Mouse (Mus musculus) kidney, adult 2 months (tissue): Measurements from ENCODE around the gene Cnst. TPM values are rescaled to one million over a fixed set of nuclear protein-coding genes. Genes with fewer than 3 reads are reported as not detected.

Experiments used
- DNase-seq: peaks from one replicate; pipeline ENCODE4 v3.0.0; 2021
- H3K27ac ChIP-seq: fragments of 200-500 bp; 2 replicates; pipeline ENCODE4 v1.5.1; 2012; ENCODE audit warnings: low read depth, low read length, control low read depth, inconsistent platforms; ENCODE audit not compliant: insufficient read depth
- H3K27me3 ChIP-seq: fragments of 200-500 bp; replicated peaks from 2 replicates; pipeline ENCODE4 v1.6.1; 2012; ENCODE audit warnings: mild to moderate bottlenecking, moderate library complexity, low read length, inconsistent platforms; ENCODE audit not compliant: control insufficient read depth, insufficient read depth
- H3K36me3 ChIP-seq: fragments of 200-500 bp; 2 replicates; pipeline ENCODE4 v1.6.1; 2012; ENCODE audit warnings: mild to moderate bottlenecking, moderate library complexity, low read length, inconsistent platforms; ENCODE audit not compliant: control insufficient read depth, insufficient read depth
- H3K4me1 ChIP-seq: fragments of 200-500 bp; 2 replicates; pipeline ENCODE4 v1.6.1; 2011; ENCODE audit warnings: low read length; ENCODE audit not compliant: control insufficient read depth, insufficient read depth
- H3K4me3 ChIP-seq: fragments of 200-500 bp; 2 replicates; pipeline ENCODE4 v1.5.1; 2011; ENCODE audit warnings: mild to moderate bottlenecking, low read depth, low read length, control low read depth; ENCODE audit not compliant: insufficient read depth
- CTCF ChIP-seq: fragments of 200-500 bp; conservative IDR thresholded peaks from 2 replicates; pipeline ENCODE4 v1.5.1; 2011; ENCODE audit warnings: low read depth, mild to moderate bottlenecking, control low read depth, low read length, moderate library complexity, mixed read lengths; ENCODE audit not compliant: insufficient read depth, insufficient read length
- POLR2A ChIP-seq: fragments of 200-500 bp; IDR thresholded peaks from one replicate; pipeline ENCODE4 v1.6.1; 2011; ENCODE audit warnings: low read depth, low read length, control low read depth
- WGBS: fragments of 180-500 bp; shearing (Covaris S2); methylation state at CpG from one replicate; pipeline ENCODE4 v1.1.7; 2018; 5-methylcytosine and 5-hydroxymethylcytosine counted together
- polyA plus RNA-seq: library from polyadenylated mRNA; depleted of rRNA; stranded (reverse); fragments of >200 nt; gene quantifications from 2 replicates; pipeline ENCODE4 v1.2.3, GENCODE M21; 2012

The Cnst gene
- polyA plus RNA-seq, 1 experiment: 11.1 TPM

DNA sequence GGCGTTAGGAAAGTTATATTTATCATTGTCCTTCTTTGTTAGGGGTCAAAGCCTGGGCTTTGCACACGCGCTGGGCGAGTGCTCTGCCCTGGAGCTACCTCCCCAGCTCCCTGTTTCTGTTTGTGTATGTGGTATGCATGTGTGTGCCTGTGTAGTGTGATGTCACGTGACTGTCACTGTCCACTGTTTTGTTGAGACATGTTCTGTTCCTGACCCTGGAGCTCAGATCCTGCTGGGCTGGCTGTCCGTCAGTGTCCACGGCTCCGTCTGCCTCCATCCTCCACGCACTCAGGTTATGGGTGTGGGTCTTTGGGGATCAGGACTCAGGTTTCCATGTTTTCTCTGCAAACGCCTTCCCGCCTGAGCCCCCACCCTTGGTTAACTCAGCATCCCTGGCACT, 2.0 kb downstream of the Cnst start:
- Histone ChIP-seq H3K4me1 (peaks cover 14% of the 10 kb centered on the region; the same call in 1 of the 2 replicates), H3K27ac (no peak overlapping the region), H3K36me3 (no peaks in the 10 kb centered on the region), H3K27me3 (no peaks in the 10 kb centered on the region), H3K4me3 (no peak overlapping the region)
- WGBS: 78% methylated on average over 11 of the region's 11 CpGs
- no peak for TF ChIP-seq POLR2A
- no peak for TF ChIP-seq CTCF
- DNase-seq: no peak

DNA sequence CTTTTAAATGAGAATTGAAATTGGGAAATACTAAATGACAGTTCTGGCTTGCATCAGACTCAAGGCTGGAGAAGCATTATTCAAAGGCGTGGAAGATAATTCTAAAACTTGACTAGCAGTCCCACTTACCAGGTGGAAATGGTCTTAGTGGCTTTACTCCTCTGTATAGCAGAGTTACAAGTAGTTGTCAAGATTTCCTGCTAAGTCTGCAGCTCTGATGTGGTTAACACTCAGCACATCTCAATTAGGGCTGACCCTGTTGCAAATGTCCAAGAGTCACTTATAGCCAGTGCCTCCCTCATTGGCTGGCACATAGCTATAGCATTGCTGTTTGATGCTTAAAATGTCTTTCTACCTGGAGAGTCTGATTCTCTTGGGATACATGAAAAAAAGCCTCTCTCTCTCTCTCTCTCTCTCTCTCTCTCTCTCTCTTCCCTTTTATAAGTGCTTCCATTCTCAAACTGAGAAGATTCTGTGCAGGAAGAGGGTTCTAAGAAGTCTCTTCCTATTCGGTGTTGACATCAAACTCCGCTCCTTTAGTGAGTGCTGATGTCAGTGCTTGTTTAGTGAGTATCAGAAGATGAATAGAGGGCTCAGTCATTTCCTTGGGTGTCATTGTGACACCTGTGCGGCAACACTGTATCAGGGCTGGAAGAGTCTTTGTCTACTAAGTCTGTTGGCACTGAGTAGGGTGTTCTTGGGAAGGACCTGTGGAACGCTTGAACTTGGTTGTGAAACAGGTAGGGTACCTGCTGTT, 3.0 kb downstream of the Cnst start:
- no peak for DNase-seq
- no peak overlapping the region for H3K4me3 ChIP-seq
- H3K27ac ChIP-seq: no peak overlapping the region
- no peaks in the 10 kb centered on the region for H3K27me3 ChIP-seq
- no peak for TF ChIP-seq CTCF
- TF ChIP-seq POLR2A: no peak
- peaks cover 20% of the 10 kb centered on the region; the same call in 1 of the 2 replicates for H3K4me1 ChIP-seq
- no peaks in the 10 kb centered on the region for H3K36me3 ChIP-seq
- WGBS: 92% methylated on average over 5 of the region's 5 CpGs

DNA sequence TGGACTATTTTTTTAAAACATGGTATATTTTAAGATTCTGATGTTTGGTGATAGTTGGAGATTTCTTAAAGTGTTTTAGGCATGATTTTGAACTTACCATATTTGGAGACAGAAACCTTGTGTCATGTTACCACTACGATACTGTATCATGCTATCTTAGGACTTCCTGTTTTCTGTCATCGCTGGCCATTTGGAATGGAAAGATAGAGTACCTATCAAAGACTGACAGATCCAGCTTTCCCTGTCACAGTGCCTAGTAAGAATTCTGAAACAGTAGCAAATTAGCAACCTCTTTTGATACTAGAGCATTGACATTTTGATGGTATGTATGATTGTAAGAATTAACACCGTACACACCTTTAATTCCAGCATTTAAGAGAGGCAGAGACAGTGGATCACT, 5.2 kb downstream of the Cnst start:
- no peaks in the 10 kb centered on the region for H3K27me3 ChIP-seq
- H3K4me3 ChIP-seq: no peak overlapping the region
- peaks cover 14% of the 10 kb centered on the region; the same call in 1 of the 2 replicates for H3K4me1 ChIP-seq
- no peak for TF ChIP-seq CTCF
- TF ChIP-seq POLR2A: no peak
- H3K27ac ChIP-seq: no peak overlapping the region
- DNase-seq: no peak
- 73% methylated on average over 3 of the region's 3 CpGs for WGBS
- H3K36me3 ChIP-seq: no peaks in the 10 kb centered on the region

DNA sequence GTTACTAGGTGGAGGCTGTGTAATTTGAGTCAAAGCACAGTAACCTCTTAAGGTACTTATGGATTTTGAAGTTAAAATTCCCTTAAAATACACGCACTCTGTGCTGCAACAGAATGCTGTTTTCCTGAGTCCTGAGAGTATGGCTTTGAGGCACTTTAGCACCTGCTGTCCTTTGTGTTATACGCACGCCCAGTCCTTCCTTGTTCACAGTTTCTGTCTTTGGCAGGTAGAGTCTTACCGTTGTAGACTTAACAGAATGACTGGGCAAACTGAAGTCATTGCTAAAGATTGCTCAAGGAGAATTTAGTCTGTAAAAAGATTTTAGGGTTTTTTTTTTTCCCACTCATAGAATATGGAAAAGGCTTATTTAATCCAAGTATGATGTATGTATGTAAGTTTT, 5.8 kb downstream of the Cnst start:
- no peak for TF ChIP-seq POLR2A
- TF ChIP-seq CTCF: no peak
- Histone ChIP-seq H3K36me3 (no peaks in the 10 kb centered on the region), H3K4me3 (no peak overlapping the region), H3K27me3 (no peaks in the 10 kb centered on the region), H3K27ac (no peak overlapping the region), H3K4me1 (peaks cover 14% of the 10 kb centered on the region; the same call in 1 of the 2 replicates)
- DNase-seq: no peak
- 90% methylated on average over 4 of the region's 4 CpGs for WGBS

DNA sequence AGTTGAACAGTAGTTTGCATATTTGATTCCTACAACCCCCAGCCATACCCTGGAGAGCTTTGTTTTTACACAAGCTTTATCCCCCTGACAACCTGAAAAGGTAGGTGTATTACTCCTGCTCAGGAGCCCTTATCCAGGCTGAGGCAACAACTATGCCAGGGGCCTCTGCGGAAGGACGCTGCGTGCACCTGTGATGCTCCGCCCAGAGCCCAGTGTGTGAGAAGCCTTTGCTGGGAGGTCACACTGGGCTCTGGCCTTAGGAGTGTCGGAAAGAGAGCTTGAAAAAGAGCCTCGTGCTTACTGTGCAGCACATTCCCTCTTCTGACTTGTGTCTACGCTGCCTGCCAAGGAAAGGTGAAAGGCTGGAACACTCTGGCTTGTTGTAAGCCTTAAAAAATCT, 6.6 kb downstream of the Cnst start:
- no peak overlapping the region for H3K4me3 ChIP-seq
- H3K4me1 ChIP-seq: peaks cover 9% of the 10 kb centered on the region; the same call in 1 of the 2 replicates
- no peak overlapping the region for H3K27ac ChIP-seq
- 40% methylated on average over 7 of the region's 7 CpGs for WGBS
- DNase-seq: peak; percentile 28
- no peaks in the 10 kb centered on the region for H3K36me3 ChIP-seq
- no peaks in the 10 kb centered on the region for H3K27me3 ChIP-seq
- TF ChIP-seq POLR2A: no peak
- TF ChIP-seq CTCF: no peak

DNA sequence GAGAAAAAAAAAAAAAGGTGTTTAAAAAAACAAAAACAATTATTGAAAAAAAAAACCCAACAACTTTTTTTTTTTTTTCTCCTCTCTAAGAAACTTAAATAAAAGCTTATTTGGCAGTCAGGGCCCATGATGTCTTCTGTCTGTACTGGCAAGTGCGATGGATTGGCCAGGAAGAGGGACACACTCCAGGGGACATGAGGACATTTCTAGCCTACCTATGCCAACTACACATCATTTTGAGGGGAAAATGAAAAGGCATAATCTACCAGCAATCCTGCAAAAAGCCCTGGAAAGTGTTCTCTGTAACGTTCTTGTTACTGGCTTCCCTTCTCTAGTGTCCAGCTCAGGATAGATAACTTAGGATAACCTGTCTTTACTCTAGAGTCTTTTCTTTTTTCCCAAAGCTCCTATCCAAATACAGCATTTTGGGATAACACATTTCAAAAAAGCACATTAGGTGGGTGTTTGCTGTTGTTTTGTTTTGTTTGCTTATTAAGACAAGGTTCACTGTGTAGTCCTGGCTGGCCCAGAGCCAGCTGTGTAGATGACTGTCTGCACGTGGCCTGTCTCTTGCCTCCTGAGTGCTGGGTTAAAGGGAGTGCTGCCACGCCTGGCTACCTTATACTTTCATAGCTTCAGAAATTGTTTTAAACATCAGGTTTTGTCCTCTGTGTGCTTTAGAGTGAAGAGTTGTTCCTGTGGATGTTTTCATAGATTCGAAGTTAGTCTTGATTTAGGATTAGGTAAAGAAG, 7.2 kb downstream of the Cnst start:
- peak; percentile 52 for DNase-seq
- no peaks in the 10 kb centered on the region for H3K36me3 ChIP-seq
- TF ChIP-seq CTCF (no peak), POLR2A (no peak)
- H3K27ac ChIP-seq: peak overlapping the region; percentile 12; the same call in 1 of the 2 replicates
- H3K27me3 ChIP-seq: no peaks in the 10 kb centered on the region
- WGBS: 29% methylated on average over 5 of the region's 5 CpGs
- no peak overlapping the region for H3K4me3 ChIP-seq
- peaks cover 9% of the 10 kb centered on the region; the same call in 1 of the 2 replicates for H3K4me1 ChIP-seq

DNA sequence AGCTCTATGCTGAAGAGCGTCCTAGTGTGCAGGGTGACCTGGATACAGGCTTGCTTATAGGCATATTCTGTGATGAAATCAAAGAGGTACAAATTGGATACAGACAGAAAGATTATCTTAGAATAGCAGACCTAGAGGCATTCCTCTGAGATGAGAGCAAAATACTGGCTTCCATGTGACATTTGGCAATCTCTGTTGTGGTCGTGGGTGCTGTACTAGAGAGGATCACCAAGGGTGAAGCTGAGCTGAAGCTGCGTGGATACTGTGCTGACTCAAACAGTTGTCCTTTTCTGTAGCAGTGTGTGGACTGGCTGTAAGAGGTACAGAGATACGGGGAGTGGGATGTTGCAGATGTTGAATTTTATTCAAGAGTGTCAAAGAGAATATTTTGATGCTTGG, 7.8 kb downstream of the Cnst start:
- no peaks in the 10 kb centered on the region for H3K36me3 ChIP-seq
- no peaks in the 10 kb centered on the region for H3K27me3 ChIP-seq
- no peak for DNase-seq
- H3K4me1 ChIP-seq: peaks cover 9% of the 10 kb centered on the region; the same call in 1 of the 2 replicates
- 70% methylated on average over 4 of the region's 4 CpGs for WGBS
- H3K4me3 ChIP-seq: no peak overlapping the region
- TF ChIP-seq CTCF: no peak
- TF ChIP-seq POLR2A: no peak
- H3K27ac ChIP-seq: no peak overlapping the region
